Mouse (Mus musculus) liver, postnatal 0 days (tissue): ENCODE measurements at regions not wholly inside any gene's neighbourhood (a gene's known extent, or its start where the extent isn't known, plus 50 kb on each side); places are given as distances from the start of the nearest gene placed in this dataset. TPM values are rescaled to one million over a fixed set of nuclear protein-coding genes. Genes with fewer than 3 reads are reported as not detected.

Experiments
- ATAC-seq: fragments of 200-750 bp; cut with Nextera tagmentation; 2 replicates; pipeline ENCODE4 v1.8.0; 2017; ENCODE audit warnings: mild to moderate bottlenecking, moderate library complexity
- DNase-seq: peaks from one replicate; pipeline ENCODE4 v3.0.0-alpha.2; 2016
- H3K27ac ChIP-seq: fragments of 300-500 bp; sonication (generic); 2 replicates; pipeline ENCODE4 v1.5.1; 2014; ENCODE audit warnings: antibody characterized with exemption, moderate library complexity, mild to moderate bottlenecking, low read depth
- H3K27me3 ChIP-seq: fragments of 300-500 bp; sonication (generic); 2 replicates; pipeline ENCODE4 v1.6.1; 2014; ENCODE audit warnings: low read length, control low read depth, mixed read lengths; ENCODE audit not compliant: insufficient read depth
- H3K36me3 ChIP-seq: fragments of 300-500 bp; sonication (generic); replicated peaks from 2 replicates; pipeline ENCODE4 v1.6.1; 2014; ENCODE audit warnings: mild to moderate bottlenecking, control low read depth, low read length, moderate library complexity, mixed read lengths; ENCODE audit not compliant: insufficient read depth
- H3K4me1 ChIP-seq: fragments of 300-500 bp; sonication (generic); 2 replicates; pipeline ENCODE4 v1.6.1; 2014; ENCODE audit warnings: antibody characterized with exemption, mild to moderate bottlenecking, control low read depth; ENCODE audit not compliant: insufficient read depth
- H3K4me2 ChIP-seq: fragments of 300-500 bp; sonication (generic); 2 replicates; pipeline ENCODE4 v1.6.1; 2014; ENCODE audit warnings: low read depth, mild to moderate bottlenecking, low read length, moderate library complexity, mixed read lengths
- H3K4me3 ChIP-seq: fragments of 300-500 bp; sonication (generic); 2 replicates; pipeline ENCODE4 v1.5.1; 2014; ENCODE audit warnings: low read depth, low read length
- H3K9ac ChIP-seq: fragments of 300-500 bp; sonication (generic); replicated peaks from 2 replicates; pipeline ENCODE4 v1.6.1; 2014; ENCODE audit warnings: mild to moderate bottlenecking, moderate library complexity
- H3K9me3 ChIP-seq: fragments of 300-500 bp; sonication (generic); 2 replicates; pipeline ENCODE4 v1.6.1; 2016; ENCODE audit warnings: mild to moderate bottlenecking, control low read depth, low read length, mixed read lengths
- CTCF ChIP-seq: sonication (generic); IDR thresholded peaks from 2 replicates; pipeline ENCODE4 v1.5.1; 2016; ENCODE audit warnings: antibody characterized with exemption, low read depth
- EP300 ChIP-seq: IDR thresholded peaks from 2 replicates; pipeline ENCODE4 v1.6.1; 2016; ENCODE audit warnings: antibody characterized with exemption, low read depth, mild to moderate bottlenecking
- WGBS: fragments of 180-500 bp; shearing (Covaris S2); extraction: QIAGEN DNeasy Blood & Tissue Kit; methylation state at CpG from one replicate; pipeline ENCODE4 v1.1.7; 2014; ENCODE audit not compliant: insufficient replicate concordance; 5-methylcytosine and 5-hydroxymethylcytosine counted together
- microRNA-seq: library from miRNA; unstranded; fragments of <30 nt; microRNA quantifications from one replicate; pipeline ENCODE4, GENCODE M21; 2016

DNA sequence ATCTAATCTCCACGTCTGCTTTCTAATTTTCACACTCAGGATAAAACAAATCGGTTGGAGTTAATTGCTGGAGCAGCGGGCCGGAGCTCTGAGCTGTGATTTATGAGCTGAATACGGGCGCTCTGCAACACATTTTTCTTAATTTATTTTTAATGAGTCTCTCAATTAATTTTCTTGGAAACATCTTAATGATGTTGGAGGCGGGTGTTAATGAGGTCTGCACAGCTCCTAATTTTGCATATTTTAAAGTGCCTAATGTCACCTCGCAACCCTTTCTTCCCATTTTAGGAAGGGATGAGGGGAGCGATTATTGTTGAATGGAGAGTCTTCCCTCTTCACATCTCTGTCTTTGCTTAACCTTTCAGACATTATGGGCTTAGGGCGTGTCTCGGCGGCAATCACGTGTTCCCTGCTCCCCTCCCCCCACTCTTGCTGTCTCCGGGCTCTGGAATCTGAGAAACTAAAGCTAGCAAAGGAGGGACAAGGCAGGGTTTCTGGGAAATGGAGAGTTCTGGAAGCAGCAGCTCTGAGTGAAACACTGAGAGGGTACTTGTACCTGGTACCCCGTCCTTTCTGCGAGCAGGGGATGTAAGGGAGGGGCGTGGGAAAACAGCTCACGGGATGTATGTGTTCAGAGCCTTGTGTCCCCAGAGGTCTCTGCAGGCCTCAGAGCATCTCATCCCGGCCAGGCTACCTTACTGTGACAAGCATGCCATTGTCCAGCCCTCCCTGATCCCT lies 56.8 kb upstream of the Pmfbp1 start:
- H3K36me3 ChIP-seq, result no peaks in the 10 kb centered on the region
- no peak overlapping the region for H3K27ac ChIP-seq
- H3K4me3 ChIP-seq, result no peak overlapping the region
- DNase-seq (no peak), ATAC-seq (no peak)
- TF ChIP-seq EP300, result no peak
- no peak for TF ChIP-seq CTCF
- no peak overlapping the region for H3K4me2 ChIP-seq
- 69% methylated on average over 19 of the region's 19 CpGs for WGBS
- no peak overlapping the region for H3K9ac ChIP-seq
- H3K27me3 ChIP-seq, result no peaks in the 10 kb centered on the region
- H3K4me1 ChIP-seq, result no peaks in the 10 kb centered on the region
- no peaks in the 10 kb centered on the region for H3K9me3 ChIP-seq

DNA sequence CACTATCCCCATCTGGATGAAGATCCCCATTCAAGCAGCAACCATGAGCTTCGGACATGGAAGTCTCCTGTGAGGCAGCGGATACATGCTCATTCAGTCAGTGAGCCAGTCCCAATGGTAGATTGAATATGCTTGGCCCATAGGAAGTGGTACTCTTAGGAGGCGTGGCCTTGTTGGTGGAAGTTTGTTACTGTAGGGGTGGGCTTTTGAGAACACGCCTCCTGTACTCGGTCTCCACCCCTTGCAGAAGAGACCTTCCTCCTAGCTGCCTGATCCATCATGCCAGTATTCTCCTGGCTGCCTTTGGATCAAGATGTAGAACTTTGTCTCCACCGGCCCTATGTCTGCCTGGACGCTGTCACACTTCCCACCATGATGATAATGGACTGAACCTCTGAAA lies 55.3 kb upstream of the Pmfbp1 start:
- H3K4me2 ChIP-seq, result no peak overlapping the region
- H3K9ac ChIP-seq, result no peak overlapping the region
- no peak overlapping the region for H3K4me3 ChIP-seq
- no peaks in the 10 kb centered on the region for H3K4me1 ChIP-seq
- no peak for TF ChIP-seq CTCF
- TF ChIP-seq EP300, result no peak
- 83% methylated on average over 7 of the region's 7 CpGs for WGBS
- no peaks in the 10 kb centered on the region for H3K27me3 ChIP-seq
- no peaks in the 10 kb centered on the region for H3K36me3 ChIP-seq
- DNase-seq (no peak), ATAC-seq (no peak)
- no peak overlapping the region for H3K27ac ChIP-seq
- H3K9me3 ChIP-seq, result no peaks in the 10 kb centered on the region

Small RNA genes lying in the stretch of these regions (microRNA-seq; reads per million reads assigned to microRNA genes)
- gene Gm23163, result not detected
